Mouse (Mus musculus) telencephalon, adult 2 months (tissue): ENCODE data around the gene Ptpn13.

ENCODE experiments used
- DNase-seq: peaks from one replicate; pipeline ENCODE4 v3.0.0-alpha.2; 2011; ENCODE audit warnings: low read depth, low spot score

The Ptpn13 gene

DNA sequence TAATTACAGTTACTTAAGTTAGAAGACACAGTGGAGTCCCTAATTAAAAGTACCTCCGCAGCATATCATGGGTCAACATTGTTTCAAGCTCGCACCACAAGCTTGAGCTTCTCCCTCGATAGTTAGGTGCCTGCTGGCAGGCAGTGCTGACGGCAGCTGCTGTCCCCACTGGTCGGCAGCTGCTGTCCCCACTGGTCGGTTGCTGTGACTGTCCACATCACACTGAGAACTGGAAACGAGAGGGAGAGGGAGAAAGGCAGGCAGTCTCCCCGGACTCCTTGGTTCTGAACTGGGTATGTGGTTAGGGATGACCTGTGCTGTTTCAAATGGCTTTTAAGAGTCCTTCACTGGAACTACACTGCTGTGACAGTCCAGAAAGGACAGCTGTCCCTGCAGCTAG, 33.4 kb downstream of the Ptpn13 start:
- DNase-seq, result no peak

DNA sequence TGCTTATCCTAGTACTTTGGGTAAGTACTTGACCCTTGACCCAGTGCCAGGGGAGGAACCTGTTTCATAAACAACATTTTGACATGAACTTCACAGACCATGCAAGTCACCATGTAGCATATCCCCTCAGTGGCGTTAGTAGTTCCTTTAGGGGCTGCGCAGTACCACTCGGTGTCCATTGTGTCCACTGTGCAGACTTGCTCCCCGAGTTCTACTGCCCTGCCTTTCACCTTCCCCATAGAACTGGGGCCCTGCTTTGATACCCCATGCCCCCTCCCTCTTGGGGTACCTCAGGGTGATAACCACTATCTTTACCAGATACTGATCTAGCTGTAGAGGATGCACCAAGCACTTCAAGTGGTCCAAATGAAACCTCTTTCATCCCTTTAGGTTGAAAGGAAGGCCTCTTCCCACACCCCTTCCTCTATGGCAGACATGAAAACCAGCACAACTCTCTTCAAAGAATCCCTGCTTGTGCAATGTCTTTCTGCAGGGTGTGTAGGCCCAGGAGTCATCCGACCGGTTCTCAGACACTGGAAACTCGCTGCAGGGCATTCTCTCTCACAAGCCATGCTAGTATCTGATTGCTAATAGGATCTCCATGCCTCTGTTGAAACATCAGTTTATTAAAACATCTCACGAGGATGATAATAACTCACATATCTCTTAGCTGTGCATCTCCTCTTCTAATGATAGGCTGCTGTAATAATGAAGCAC, 34.1 kb downstream of the Ptpn13 start:
- DNase-seq, result no peak

DNA sequence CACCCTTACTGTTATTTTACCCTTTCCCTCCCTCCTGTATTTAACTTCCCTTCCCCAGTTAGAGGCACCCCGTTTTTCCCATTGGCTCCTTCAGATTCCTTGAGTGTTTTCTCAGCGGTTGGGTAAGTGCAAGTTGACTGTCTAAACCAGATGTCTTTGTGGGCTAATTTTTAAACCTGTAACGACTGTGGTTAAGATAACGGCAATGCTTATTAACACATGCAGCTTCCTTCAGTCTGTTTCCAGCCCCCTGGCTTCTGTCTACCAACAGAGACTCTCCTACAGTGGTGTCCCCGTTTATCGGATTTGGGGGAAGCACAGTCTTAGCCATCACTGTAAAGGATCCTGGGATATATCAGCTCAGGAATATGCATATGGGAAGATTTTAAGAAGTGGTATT, 35.9 kb downstream of the Ptpn13 start:
- DNase-seq, result no peak

DNA sequence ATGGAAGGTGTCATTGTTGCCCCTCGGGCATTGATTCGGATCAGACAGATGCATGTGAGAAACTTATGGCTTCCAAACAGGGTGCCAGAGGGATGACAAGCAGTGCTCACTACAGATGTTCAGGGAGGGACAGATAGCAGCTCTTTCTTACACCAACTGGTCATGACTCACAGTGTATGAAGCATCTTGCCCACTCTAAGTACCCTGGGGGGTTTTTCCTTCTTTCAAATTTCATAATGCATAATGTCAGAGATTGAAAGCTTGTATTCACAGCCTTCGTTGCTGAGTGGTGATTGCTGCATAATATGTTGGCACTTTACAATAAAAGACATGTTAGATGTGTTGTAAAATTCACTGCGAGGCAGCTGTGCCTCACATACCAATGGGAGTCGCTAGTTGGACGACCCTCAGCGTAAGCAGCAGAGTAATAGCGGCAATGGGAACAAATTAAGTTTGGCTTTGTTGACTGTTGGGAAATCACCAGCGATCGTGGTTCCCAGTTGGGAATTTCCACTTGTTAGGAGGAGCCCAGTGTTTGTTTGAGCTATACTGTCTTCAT, 38.7 kb downstream of the Ptpn13 start:
- no peak for DNase-seq

DNA sequence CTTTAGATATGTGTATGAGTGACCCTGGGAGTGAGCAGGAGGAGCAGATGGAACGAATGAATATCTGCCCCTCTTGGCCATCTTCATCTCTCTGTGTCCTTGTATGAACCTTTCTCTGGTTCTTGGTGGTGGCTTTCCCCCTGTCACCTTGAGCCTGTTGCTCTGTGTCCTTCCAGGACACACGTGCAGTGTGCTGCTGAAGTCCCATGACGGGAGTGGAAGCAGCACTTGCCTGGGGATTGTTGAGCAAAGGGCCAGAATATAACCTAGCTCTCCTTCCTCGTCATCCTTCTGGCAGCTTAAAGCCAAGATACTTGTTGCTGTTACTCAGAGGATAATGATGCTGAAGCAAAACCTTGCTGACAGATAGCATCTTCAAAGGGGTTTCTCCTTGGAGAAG, 39.3 kb downstream of the Ptpn13 start:
- no peak for DNase-seq

DNA sequence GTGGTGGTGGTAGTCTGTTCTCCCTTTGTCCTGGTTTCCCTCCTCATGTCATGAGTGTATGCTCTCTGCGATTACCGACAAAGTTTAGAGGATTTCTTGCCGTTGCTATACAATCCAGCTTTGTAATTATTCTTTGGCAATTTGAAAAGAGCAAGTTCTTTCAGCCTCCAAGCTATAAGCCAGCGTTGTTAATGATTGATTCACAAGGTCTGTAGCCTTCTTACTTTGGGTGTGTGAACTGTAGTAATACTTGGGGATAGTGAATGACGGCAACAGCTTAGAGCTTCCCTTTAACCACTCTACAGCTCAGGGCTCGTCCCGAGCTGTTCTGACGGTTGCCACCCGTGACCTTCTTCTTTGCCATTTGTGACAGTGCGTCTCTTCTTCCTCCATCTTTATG, 39.8 kb downstream of the Ptpn13 start:
- no peak for DNase-seq

DNA sequence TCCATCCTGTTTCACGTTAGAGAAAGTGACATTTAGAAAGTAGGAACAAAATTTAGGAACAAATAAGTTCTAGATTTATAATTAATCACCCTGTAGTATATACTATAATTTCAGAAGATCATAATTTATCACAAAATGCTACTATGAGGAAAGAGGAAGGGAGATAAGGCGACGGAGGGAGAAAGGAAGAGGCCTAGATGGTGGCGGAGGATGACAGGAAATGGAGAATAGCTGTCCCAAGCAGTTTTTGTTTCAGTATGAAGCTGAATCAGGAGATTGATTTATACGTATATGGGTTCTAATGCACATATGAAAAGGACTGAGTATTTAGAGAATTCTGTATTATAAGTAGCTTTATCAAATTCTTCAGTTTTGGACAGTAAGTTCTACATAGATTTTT, 47.7 kb downstream of the Ptpn13 start:
- DNase-seq, result no peak

DNA sequence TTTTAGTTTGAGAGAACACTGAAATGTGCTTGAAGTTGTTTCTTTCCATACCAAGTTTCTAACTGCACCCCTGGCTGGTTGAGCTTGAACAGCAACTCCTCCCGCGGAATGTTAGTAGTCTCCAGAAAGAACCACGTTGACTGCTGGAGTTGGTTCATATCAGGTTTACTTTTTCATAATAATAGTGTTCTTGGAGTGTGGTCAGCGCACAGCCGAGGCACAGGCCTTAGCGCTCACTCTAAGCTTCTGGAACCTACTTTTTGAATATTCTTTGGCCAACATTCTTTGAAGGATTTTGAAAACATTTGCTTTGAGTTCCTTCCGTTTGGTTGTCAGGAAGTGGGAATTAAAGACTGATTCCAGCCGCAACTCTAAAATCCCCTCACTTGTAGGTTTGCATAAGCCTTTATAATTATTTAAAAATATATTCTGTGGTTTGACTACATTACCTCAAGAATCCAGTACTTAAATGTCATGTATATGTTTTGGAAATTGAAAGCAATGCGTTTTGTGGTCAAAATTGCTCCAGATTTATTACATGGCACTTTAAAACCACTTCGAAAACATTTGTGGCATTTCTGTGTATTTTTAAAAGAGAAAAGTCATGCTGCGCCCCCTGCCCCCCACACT, 48.6 kb downstream of the Ptpn13 start:
- no peak for DNase-seq

DNA sequence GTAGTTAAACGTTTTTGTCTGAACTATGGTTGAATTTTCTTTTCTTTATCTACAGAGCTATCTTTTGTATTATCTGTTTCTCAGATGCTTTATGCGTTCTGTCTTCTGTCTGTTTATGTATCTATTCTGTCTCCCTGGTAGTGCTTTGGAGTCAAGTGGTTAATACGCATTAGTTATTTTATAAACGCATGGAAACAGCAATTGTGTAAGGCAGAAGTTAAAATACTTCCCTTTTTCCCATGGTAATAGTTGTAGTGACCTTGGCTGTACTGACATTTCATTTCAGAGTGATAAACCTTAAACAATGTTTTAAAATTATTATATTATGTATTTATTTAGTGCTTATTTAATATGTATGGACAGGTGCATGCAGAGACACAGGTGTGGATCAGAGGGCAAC, 49.3 kb downstream of the Ptpn13 start:
- no peak for DNase-seq

DNA sequence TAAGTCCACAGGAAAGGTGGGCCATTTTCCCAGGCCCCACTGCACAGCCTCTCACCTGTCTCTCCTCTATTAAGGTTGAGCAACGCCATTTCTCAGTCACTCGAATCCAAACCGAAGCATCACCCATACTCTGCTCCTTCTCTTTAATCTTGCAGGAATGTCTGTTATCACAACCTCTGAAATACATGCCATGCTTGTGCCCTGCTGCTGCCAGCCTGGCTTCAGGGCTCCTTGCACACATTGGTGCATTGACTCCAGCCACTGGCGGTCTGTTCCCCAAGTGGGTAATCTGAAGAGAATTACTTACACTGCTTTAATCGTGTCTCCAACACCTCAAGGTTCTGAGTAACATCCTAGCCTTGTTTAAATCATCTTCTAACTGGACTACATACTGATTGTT, 50.5 kb downstream of the Ptpn13 start:
- DNase-seq, result no peak

DNA sequence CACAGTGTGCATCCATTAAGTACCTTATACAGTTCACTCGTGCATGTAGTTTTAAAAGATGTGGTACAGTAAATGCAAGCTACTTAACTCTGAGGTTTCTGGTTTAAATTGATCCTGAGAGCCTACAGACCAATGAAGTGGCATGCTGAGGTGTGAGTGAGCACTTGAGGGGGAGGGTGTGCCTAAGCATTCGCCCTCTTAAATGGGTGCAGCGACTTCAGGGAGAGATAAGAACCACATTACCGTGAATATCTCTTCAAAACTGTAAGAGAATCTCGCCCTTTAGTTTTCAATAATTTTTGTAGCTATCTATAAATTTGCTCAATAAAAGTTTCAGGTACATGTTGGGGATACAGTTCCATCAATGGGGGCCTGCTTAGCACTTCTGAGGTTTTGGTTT, 54.5 kb downstream of the Ptpn13 start:
- DNase-seq, result no peak

DNA sequence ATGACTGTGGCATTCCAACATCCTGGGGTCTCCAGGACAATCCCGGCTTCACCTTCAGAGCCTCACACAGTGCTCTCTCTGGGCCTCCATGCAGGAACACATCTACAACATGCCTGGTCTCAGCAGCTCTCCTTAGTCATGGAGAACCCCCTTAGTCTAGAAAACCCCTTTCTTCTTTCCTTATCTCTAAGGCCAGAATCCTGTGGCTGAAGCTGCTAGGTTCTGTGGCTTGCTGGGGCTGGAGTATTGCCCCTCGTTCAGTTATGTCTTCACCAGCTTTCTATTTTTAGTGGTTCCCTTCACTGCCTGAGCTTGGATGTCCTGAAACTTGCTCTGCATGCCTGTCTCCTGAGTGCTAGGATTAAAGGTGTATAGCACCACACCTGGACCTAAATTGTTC, 56.2 kb downstream of the Ptpn13 start:
- no peak for DNase-seq

DNA sequence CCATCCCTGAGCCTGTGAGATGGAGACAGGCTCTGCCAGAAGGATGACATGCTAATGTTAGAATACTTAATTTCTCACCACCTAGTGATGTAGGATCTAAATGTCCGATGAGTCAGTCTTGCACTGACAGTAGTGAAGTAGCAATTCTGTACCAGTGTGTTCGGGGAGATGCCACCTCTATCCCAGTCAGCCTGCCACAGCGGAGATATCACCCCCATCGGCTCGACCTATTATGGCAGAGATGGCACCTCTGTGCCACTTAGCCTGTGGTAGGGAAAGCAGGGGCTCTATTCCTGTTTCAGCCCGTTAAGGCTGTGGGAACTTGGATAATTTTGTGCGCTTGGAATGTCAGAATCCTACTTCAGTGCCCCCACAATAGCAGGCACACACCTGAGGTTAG, 62.0 kb downstream of the Ptpn13 start:
- DNase-seq, result no peak

DNA sequence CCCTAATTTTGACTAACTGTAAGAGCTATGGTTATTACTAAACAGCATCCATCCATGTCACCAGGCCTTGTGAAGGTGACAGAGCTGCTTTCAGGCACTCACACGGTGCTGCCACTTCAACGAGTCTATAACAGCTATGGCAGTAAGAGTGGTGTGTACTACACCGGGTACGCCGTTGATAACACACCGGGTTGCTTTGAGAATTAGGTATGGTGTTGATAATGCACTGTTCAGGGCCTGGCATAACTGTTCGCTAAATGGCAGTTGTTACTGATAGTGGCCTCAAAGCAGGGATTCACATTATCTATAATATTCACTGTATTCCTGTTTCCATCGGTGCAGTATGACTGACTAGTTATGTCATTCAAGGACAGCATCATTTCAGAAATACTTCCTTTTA, 66.0 kb downstream of the Ptpn13 start:
- DNase-seq, result no peak

DNA sequence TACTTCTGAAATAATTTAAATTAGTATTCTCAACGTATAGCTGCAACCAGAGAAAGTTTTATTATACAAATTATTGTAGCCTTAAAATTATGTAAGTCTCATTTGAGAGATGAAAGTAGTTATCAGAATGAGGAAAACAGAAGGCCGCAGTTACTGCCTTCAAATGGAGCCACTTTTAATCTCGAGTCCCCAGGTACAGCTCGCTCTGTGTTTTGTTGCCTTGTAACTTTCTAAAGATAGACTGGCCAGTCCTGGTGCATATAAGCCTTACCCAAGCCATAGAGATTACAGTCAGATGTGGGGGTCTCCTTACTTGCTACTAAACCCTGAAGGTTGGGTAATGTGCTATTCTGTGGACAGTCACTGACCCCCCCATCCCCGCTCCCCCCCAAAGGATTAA, 66.8 kb downstream of the Ptpn13 start:
- DNase-seq, result no peak

DNA sequence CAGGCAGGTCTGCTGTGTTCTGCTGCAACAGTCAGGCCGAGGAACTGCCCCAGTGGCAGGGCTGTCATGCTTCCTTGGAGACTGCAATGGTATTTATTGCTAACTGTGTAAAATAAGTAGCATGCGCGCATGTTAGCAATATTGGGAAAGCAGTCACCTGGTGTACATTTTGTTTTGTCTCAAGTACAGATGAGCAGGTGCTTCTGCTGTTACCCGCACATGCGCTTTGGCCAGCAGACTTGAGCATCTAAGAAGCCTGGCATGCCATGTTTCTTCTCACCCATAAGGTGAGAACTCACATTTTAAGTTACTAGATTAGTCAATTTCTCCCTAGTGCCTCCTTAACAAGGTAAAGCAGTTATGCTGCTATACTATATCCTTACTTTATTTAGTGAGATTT, 72.1 kb downstream of the Ptpn13 start:
- DNase-seq, result no peak

DNA sequence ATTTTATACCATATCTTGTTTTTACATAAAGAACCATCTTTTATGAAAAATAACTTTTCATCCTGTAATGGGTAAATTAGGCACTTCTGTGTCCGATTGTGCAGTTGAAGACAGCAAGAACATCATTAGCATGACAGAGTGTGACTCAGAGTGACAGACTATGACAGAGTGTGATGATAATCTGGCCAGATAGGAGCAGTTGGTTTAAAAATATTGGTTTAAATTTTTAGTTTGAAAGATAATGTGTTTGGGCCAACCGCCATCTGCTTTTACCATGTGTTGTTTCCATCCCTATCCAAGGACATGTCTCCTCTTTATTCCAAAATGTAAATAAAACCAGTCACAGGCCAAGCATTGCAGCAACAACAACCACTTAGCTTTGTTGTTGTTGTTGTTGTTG, 72.5 kb downstream of the Ptpn13 start:
- peak; percentile 21 for DNase-seq

DNA sequence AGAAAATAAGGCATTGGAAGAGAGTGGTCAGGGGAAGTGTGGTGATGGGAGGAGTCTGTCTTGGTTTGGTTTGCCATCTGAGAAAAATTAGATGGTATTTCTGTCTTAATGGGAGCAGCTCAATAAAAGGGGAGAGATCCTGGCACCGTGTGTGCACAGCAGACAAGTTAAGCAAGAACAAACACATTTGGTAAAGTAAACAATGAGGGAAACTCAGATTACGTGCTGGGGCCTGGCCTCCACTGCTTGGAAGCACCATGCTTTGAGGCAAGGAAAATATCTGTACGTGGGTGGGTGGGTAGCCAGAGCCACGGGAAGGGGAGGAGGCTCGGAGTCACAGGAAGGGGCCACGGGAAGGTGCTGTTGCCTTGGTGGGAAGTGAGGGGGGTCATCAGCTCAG, 74.3 kb downstream of the Ptpn13 start:
- no peak for DNase-seq

DNA sequence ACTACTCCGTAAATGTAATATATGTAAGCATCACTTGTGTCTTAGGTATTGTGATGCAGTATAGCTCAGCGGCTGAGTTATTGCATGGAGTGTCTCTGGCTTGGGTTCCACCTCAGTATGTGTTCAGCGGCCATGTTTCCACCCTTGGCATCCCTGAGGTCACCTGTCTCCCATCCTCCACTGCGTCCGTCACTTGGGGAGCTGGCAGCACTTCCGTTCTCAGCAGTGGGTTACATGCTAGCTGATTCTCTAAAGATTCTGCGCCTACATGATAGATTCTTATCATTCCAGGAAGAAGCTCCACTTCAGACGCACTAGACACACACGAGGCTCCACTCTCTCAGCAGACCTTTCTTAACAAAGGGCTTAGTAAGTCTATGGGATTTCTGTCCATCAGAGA, 76.1 kb downstream of the Ptpn13 start:
- DNase-seq, result no peak

DNA sequence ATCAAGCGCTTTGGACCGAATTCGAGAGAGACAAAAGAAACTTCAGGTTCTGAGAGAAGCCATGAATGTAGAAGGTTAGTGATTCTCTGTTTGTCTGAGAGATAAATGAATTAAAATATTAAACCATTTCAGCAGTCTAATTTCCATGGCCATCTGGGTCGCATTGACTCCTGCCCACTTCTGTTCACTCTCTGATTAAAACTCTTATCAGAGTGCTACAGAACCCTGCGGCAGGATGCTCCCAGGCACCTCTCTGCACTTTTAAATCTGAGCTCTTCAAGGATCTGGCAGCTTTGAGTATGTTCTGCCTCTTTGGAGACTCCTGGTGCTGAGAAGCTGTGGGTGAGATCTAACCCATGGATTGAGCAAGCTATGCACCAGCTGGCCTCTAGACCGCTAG, 76.8 kb downstream of the Ptpn13 start:
- DNase-seq, result no peak

DNA sequence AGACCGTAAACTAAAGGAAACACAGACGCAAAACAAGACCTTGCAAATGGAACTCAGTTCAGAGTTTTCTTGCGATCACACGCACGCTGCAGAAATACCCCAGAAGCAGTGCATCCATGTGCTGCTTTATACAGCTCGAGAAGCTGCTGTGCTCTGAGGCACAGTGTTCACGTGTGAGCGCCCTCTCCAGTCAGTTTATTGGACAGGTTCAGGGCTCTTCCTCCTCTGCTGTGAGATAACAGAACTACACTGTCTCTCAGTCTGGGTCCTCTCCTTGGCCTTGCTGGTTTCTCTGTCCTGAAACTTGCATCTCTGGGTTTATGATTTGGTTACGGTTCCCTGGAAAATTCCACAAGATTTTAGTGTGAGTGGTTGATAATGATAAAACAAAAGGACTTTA, 88.2 kb downstream of the Ptpn13 start:
- DNase-seq, result no peak

DNA sequence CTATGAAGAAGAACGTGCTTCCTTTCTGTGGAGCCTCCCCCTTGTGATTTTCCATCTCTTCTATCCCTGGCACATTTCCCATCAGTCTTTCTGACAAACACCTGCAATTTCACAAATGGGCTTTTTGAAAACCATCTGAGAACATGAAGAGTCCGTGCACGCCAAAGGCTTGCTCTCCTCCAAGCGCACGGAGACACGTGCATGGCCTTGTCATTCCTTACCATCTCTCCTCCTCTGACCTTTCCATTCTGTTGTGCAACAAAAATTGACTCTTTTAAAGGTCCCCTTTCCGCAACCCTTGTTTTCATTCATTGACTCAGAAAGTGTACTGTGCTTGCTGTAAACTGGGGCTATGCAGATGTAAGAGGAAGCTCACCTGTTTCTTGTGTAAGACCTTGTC, 89.4 kb downstream of the Ptpn13 start:
- DNase-seq, result no peak

DNA sequence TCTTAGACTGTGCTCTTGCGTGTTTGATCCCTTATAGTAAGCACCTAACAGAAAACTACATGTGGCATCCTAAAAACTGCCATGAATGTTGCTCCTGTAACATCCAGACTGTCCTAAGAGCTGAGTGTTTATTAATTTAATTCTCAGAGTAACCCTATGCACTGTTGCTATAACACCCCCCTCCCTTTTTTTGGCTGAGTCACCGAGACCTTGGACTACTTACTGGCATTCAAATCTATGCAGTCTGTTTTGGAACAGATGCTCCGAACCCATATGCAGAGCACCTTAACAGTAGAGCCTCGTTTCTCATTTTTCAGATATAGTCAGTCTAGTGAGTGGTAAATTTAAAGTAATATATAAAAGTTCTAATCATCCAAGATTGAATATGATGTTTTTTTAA, 90.9 kb downstream of the Ptpn13 start:
- DNase-seq, result no peak

DNA sequence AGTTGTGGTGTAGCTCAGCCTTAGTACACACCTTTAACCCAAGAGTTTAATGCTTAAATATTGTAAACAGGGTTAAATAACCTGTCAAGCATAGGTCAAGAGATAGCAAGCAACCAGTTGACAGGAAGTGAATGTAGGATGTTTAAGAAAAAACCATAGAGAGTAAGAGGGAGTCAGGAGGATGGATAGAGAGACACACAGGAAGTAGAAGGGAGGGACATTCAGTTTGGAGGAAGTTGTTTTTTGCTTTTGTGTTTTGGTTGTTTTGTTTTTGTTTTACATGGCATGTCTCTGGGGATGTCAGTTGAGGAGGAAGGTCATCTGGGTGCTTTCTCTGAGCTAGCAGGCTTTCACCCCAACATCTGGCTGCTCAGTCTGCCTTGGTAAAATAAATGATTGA, 91.6 kb downstream of the Ptpn13 start:
- DNase-seq, result no peak
